Mouse (Mus musculus) frontal cortex, postnatal 36 days (tissue): ENCODE results near the gene Tecpr1.
A peak's percentile ranks its signal among the peaks of the same experiment; 100 is the strongest.

Experiments used
- DNase-seq, 2 experiments: peaks; one replicate each; pipeline ENCODE4 v3.0.0; 2022; ENCODE audit warnings: low spot score in 2 of 2

The Tecpr1 gene

DNA sequence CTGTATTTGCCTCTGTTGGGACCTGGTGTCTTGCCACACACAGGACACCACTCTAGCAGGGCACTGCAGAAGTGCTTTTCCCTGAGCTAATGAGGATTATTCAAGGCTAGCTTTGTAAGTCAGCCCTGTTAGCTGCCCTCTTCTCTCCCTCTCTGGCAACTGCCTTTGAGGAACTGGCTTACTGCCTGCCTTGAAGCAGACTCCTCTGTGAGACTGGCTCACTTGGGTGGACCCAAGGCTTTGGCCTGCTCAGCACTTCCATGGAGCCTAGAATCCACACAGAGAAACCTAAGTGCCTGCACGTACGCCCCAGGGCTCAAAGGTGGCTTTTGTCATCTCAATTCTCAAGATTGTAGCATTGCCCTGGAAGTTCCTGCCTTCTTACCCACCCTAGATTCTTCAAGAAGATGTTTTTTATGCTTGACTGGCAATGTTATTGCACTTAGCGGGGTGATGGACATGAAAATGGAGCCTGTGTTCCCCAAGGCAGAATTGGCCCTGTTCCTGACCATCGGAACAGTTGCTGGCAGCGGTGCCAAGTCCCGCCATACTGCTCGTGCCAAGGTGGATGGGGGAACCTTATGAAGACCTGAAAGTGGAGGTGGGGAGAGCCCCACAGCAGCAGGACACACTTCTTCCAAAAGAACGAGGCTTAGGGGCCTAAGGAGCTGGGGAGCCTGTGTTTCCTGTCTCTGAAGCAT is 54.0 kb downstream of the Tecpr1 start:
- DNase-seq = peak in 1 of 2 experiments; percentile 33

DNA sequence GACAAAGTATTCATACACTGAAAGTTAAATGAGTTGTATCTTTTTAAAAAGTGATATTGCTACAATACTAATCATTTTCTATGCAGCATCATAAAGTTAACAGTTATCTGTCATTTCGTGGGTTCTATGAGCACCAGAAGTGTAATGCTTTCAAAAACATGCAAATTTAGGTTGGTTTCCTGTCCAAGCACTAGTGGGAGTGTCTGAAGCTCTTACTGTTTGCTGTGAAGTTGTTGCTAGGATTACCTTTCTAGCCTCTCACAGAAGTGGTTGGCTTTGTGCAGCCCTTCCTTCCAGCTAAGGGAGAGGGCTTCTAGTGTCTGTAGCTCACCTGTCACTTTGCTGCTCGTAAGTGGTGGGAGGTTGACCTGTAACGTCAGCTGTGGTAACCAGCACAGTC is 57.7 kb downstream of the Tecpr1 start:
- DNase-seq = no peak

DNA sequence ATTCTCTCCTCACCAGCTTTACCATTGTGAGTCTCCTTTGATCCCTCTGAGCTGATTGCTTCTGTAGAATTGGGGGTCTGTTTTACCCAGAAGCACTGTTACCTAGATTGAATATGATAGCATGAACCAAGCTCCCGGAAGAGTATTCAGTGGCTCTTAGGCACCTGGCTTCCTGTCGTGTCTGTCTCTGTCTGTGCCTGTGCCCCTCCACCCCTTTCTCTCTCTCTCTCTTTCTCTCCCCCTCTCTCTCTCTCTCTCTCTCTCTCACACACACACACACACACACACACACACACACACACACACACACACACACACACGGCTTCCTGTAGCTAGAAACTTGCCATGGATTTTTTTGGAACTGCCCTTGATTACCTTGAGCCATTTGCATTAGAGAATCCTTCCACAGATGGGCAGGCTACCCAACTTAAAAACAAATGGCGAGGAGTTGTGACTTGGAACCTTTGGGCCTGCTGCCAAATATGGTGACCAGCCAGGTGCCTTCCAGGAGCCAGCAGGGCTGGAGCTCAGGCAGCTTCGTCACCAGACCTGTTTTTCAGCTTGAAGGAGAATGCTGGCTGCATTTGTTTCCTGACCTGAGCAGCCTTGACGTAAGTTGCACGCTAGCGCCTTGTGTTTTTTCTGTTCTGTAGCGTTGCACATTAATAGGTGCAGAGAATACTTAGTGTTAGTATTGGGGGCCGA is 60.5 kb downstream of the Tecpr1 start:
- DNase-seq = no peak

DNA sequence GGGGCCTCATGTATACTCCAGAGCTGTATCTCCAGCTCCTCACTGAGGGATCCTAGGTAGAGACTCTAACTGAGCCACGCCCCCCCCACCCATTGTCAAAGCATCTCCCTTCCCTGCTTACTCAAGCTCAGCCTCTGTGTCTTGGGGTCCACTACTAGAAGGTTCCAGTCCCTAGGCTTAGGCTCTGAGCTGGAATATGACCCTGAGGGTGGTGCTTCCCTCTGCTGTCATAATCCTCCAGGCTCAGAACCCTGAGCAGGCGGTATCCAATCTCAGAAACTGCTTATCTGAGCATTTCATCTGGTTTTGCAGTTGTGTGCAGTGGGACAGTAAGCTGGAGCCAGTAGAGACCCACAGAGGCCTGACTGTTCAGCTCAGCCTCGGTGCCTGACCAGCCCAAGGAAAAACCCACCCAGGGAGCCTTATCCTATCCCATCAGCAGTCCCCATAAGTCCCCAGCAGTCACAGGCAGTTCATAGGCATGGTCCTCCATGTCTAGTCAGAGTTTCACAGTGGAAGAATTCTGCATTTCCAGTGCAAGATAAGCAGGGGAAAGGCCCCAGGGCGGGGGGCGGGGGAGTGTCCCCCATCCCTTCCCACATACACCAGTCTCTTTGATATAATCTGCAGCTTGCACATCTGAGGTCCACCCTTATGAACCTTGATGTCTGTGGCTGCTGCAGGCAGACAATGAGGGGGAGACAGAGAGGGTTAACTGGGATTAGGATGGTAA is 61.2 kb downstream of the Tecpr1 start:
- no peak for DNase-seq

DNA sequence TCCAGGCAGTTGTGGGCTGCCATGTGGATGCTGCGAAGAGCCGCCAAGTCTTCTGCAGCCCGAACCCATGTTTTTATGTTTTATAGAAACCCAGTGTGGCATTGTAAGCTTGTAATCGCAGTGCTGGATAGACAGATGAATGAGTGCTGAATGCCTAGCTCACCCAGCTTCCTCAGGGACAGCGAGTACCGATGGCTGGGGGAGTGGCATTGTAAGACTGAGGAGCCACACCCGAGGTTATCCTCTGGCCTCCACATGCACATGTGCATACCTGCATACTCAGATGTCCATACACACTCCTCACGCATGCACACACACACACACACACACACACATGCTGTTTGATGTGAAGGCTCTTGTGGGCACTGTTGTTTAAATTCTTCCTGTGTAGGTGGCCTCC is 64.3 kb downstream of the Tecpr1 start:
- peak in 1 of 2 experiments; percentile 27 for DNase-seq

DNA sequence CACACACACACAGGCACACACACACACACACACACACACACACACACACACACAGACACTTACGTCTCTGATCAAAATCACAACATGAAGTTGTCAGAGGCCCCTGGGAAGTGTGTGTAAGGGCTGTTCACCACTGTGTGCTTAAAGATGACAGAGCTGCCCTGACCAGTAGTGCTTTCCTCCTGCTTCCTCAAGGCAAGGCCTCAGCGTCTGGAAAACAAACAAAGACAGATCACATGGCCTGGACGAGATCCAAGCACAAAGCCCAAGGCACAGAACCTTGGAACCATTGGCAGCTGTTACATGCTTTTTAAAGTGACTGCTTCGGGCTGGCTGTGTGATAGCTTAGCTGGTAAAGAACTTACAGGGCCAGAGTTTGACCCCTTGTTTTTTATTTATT is 64.8 kb downstream of the Tecpr1 start:
- peak in 1 of 2 experiments; percentile 61 for DNase-seq

DNA sequence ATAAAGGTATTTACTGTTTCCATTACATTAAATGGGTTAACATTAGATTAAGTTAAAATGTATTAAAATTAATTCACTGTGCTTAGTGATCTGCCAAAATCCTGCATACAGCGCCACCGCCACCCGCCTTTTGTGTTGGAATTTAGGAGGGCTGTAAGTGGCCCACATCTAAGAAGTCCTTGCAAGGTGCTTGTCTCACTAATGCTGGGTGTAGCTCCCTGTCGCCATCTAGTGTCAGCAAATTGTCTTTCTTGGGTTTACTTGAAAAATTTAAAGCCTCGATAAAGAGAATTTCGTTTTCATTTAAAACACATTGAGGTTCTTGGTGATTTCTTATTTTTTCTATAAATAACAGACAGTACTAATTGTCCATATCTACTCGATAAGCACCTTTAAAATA is 68.9 kb downstream of the Tecpr1 start:
- peak; percentile 57 to 80 for DNase-seq

DNA sequence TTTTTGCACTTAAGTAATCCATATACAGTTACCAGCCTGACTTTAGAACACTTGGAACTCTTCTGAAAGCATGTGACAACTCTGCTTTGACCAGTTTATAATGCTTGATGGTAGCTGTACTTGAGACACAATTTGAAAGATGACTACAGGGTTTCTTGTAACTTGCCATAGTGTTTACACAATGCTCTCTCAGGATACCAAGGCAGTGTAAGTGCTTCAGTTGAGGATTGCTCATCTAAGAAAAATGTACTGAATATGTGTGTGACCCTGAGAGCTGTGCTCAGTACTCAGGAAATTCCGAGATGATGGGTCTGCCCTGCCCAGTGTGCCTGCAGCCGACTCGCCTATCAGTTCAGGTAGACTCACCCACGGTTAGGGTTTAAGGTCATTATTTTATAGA is 72.1 kb downstream of the Tecpr1 start:
- no peak for DNase-seq

DNA sequence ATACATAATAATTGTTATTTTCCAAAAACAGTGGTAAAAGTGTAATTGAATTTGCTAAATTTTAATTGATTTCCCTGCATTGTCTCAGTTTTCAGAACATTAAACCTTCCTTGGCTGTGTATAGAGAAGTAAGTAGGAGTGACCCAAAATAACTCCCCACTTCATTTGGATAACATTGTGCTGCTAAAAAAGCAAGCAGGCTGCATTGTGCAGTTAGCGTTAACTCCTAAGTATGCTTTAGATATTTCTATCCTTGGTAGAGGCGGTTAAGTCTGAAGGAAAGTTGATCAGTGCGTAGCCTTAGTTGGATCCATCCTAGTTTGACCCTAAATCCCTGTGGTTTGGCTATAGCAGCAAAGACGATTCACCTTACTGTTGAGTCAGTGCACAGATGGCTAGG is 73.9 kb downstream of the Tecpr1 start:
- no peak for DNase-seq

DNA sequence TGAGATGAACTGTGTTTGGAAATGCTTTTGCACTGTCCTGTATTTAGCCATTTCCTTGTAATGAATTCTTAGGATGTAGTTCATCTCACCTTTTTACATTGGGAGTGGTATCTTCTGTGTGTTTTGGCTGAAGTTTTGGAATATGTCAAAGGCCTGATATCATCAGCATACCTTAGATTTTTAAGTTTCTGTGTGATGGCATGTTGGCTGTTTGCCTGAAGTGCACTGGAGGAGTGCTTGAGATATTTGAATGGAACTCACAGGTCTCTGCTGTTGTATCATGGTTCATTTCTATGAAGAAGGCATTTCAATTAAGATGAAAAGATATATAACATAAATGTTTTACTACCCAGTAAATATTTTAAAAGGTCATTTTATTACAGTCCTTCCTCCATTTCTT is 76.5 kb downstream of the Tecpr1 start:
- DNase-seq = no peak
